Mouse (Mus musculus): ENCODE measurements at regions not wholly inside any gene's neighbourhood (a gene's known extent, or its start where the extent isn't known, plus 50 kb on each side); places are given as distances from the start of the nearest gene placed in this dataset.

DNA sequence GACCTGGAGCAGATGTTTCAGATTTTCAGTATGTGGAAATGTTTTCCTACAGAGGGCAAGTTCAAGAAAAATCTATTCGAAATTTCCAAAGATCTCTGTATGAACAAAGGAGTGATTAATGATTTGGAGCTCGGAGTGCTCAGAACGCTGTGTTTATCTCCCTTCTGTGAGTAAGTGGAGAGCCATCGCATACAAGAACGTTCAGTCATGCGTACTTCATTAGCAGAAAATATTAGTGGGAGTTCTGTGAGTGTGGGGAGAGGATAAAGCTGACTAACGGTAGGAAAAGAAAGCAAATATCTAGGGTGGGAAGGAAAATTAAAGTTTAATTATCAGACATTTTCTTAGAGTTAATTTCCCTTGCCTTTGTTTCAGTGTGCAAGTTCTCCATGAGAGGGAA is 198.5 kb upstream of the Car10 start:
- no peak for TF ChIP-seq CTCF (IDR thresholded peaks at IDR 0.05; ENCODE audit: low read depth, low read length)
- no peak for TF ChIP-seq POLR2A (IDR thresholded peaks at IDR 0.05; ENCODE audit: borderline replicate concordance, low read depth, low read length)

All from bone marrow macrophage, adult 2 months (primary cell).